Mouse (Mus musculus) hindbrain, embryonic 10.5 days (tissue): ENCODE results near the gene Fam214a. TPM values are rescaled to one million over a fixed set of nuclear protein-coding genes. Genes with fewer than 3 reads are reported as not detected.

Experiments
- DNase-seq: peaks from one replicate; pipeline ENCODE4 v3.0.0-alpha.2; 2017; ENCODE audit warnings: low spot score
- H3K27ac ChIP-seq: fragments of 300-500 bp; sonication (generic); 2 replicates; pipeline ENCODE4 v1.5.1; 2016; ENCODE audit warnings: mild to moderate bottlenecking, moderate library complexity
- H3K27me3 ChIP-seq: fragments of 300-500 bp; sonication (generic); 2 replicates; pipeline ENCODE4 v1.6.1; 2016; ENCODE audit warnings: mild to moderate bottlenecking; ENCODE audit not compliant: poor library complexity, insufficient read depth, severe bottlenecking
- H3K36me3 ChIP-seq: fragments of 300-500 bp; sonication (generic); 2 replicates; pipeline ENCODE4 v1.6.1; 2016; ENCODE audit warnings: mild to moderate bottlenecking, moderate library complexity
- H3K4me1 ChIP-seq: fragments of 300-500 bp; sonication (generic); replicated peaks from 2 replicates; pipeline ENCODE4 v1.6.1; 2016; ENCODE audit warnings: mild to moderate bottlenecking
- H3K4me3 ChIP-seq: fragments of 300-500 bp; sonication (generic); 2 replicates; pipeline ENCODE4 v1.5.1; 2016; ENCODE audit warnings: mild to moderate bottlenecking, moderate library complexity
- H3K9me3 ChIP-seq: fragments of 300-500 bp; sonication (generic); 2 replicates; pipeline ENCODE4 v1.6.1; 2016; ENCODE audit warnings: mild to moderate bottlenecking, moderate library complexity
- WGBS: fragments of 180-500 bp; shearing (Covaris S2); methylation state at CpG from one replicate; pipeline ENCODE4 v1.1.7; 2016; 5-methylcytosine and 5-hydroxymethylcytosine counted together
- polyA plus RNA-seq: library from polyadenylated mRNA; unstranded; fragments of >200 nt; fragmentation: Nextera tagmentation; extraction: Ambion mirVana; gene quantifications from 2 replicates; pipeline ENCODE4 v1.2.1, GENCODE M21; 2016

Gene Fam214a
- polyA plus RNA-seq, result 8.6 and 13.1 TPM in 2 replicates

- Histone ChIP-seq H3K27ac (peak within 1 kb of the TSS; percentile 92), H3K4me1 (peaks cover 20% of the 10 kb centered on the region), H3K9me3 (no peaks in the 10 kb centered on the region), H3K27me3 (no peaks in the 10 kb centered on the region), H3K36me3 (peaks cover 4% of the 10 kb centered on the region), H3K4me3 (peak within 1 kb of the TSS; percentile 96)
- WGBS, result under 1% methylated on average over 58 of the region's 59 CpGs
- peak; percentile 93 for DNase-seq
These were observed at the start of gene Fam214a for GRCm38 (mm10) chr9:74952756-74953247. Fam214a (plus strand) TSS chr9:74952884.

GRCm38 (mm10) chr9:74904866-74905508 is 47.7 kb upstream of the Fam214a start:
- DNase-seq, result peak; percentile 66
- Histone ChIP-seq H3K9me3 (no peaks in the 10 kb centered on the region), H3K27me3 (no peaks in the 10 kb centered on the region), H3K4me3 (no peak overlapping the region), H3K4me1 (no peaks in the 10 kb centered on the region), H3K27ac (no peak overlapping the region), H3K36me3 (no peaks in the 10 kb centered on the region)
- WGBS, result 20% methylated on average over 7 of the region's 7 CpGs

GRCm38 (mm10) chr9:74906951-74907350 is 45.7 kb upstream of the Fam214a start:
- no peak for DNase-seq
- Histone ChIP-seq H3K9me3 (no peaks in the 10 kb centered on the region), H3K27me3 (no peaks in the 10 kb centered on the region), H3K36me3 (no peaks in the 10 kb centered on the region), H3K4me1 (no peaks in the 10 kb centered on the region), H3K27ac (no peak overlapping the region), H3K4me3 (no peak overlapping the region)
- 59% methylated on average over 4 of the region's 4 CpGs for WGBS

GRCm38 (mm10) chr9:74909245-74909644 is 43.4 kb upstream of the Fam214a start:
- 76% methylated on average over 15 of the region's 15 CpGs for WGBS
- Histone ChIP-seq H3K36me3 (no peaks in the 10 kb centered on the region), H3K9me3 (no peaks in the 10 kb centered on the region), H3K27me3 (no peaks in the 10 kb centered on the region), H3K4me1 (no peaks in the 10 kb centered on the region), H3K4me3 (no peak overlapping the region), H3K27ac (no peak overlapping the region)
- no peak for DNase-seq

- Histone ChIP-seq H3K9me3 (no peaks in the 10 kb centered on the region), H3K27ac (no peak overlapping the region), H3K4me3 (no peak overlapping the region), H3K27me3 (no peaks in the 10 kb centered on the region), H3K4me1 (no peaks in the 10 kb centered on the region), H3K36me3 (no peaks in the 10 kb centered on the region)
- DNase-seq, result no peak
- 86% methylated on average over 6 of the region's 6 CpGs for WGBS
These were observed 42.4 kb upstream of the Fam214a start for GRCm38 (mm10) chr9:74910226-74910759.

- Histone ChIP-seq H3K27ac (no peak overlapping the region), H3K36me3 (no peaks in the 10 kb centered on the region), H3K27me3 (no peaks in the 10 kb centered on the region), H3K4me1 (no peaks in the 10 kb centered on the region), H3K9me3 (no peaks in the 10 kb centered on the region), H3K4me3 (no peak overlapping the region)
- no peak for DNase-seq
- WGBS, result 85% methylated on average over 4 of the region's 4 CpGs
These were observed 41.3 kb upstream of the Fam214a start for GRCm38 (mm10) chr9:74911430-74911829.

GRCm38 (mm10) chr9:74911919-74912318 is 40.8 kb upstream of the Fam214a start:
- Histone ChIP-seq H3K27ac (no peak overlapping the region), H3K27me3 (no peaks in the 10 kb centered on the region), H3K4me3 (no peak overlapping the region), H3K4me1 (no peaks in the 10 kb centered on the region), H3K36me3 (no peaks in the 10 kb centered on the region), H3K9me3 (no peaks in the 10 kb centered on the region)
- 69% methylated on average over 2 of the region's 2 CpGs for WGBS
- DNase-seq, result no peak

GRCm38 (mm10) chr9:74912619-74913376 is 39.9 kb upstream of the Fam214a start:
- Histone ChIP-seq H3K4me3 (no peak overlapping the region), H3K27me3 (no peaks in the 10 kb centered on the region), H3K36me3 (no peaks in the 10 kb centered on the region), H3K27ac (no peak overlapping the region), H3K4me1 (no peaks in the 10 kb centered on the region), H3K9me3 (peaks cover 7% of the 10 kb centered on the region; the same call in 1 of the 2 replicates)
- DNase-seq, result no peak
- 76% methylated on average over 19 of the region's 19 CpGs for WGBS

GRCm38 (mm10) chr9:74915611-74916010 is 37.1 kb upstream of the Fam214a start:
- DNase-seq, result no peak
- Histone ChIP-seq H3K4me3 (no peak overlapping the region), H3K4me1 (no peaks in the 10 kb centered on the region), H3K9me3 (peaks cover 9% of the 10 kb centered on the region; the same call in 1 of the 2 replicates), H3K36me3 (no peaks in the 10 kb centered on the region), H3K27ac (no peak overlapping the region), H3K27me3 (no peaks in the 10 kb centered on the region)
- 85% methylated on average over 3 of the region's 3 CpGs for WGBS

- no peak for DNase-seq
- H3K4me3 ChIP-seq, result no peak overlapping the region
- no peak overlapping the region for H3K27ac ChIP-seq
- no peaks in the 10 kb centered on the region for H3K36me3 ChIP-seq
- WGBS, result 93% methylated on average over 12 of the region's 12 CpGs
- H3K27me3 ChIP-seq, result no peaks in the 10 kb centered on the region
- H3K9me3 ChIP-seq, result peaks cover 9% of the 10 kb centered on the region; the same call in 1 of the 2 replicates
- peaks cover 28% of the 10 kb centered on the region for H3K4me1 ChIP-seq
These were observed 32.2 kb upstream of the Fam214a start for GRCm38 (mm10) chr9:74920450-74920849.

GRCm38 (mm10) chr9:74921422-74921821 is 31.3 kb upstream of the Fam214a start:
- H3K36me3 ChIP-seq, result no peaks in the 10 kb centered on the region
- H3K4me3 ChIP-seq, result no peak overlapping the region
- no peak overlapping the region for H3K27ac ChIP-seq
- no peak for DNase-seq
- H3K9me3 ChIP-seq, result peaks cover 9% of the 10 kb centered on the region; the same call in 1 of the 2 replicates
- WGBS, result 48% methylated on average over 1 of the region's 1 CpGs
- no peaks in the 10 kb centered on the region for H3K27me3 ChIP-seq
- peaks cover 32% of the 10 kb centered on the region for H3K4me1 ChIP-seq

GRCm38 (mm10) chr9:74922884-74923283 is 29.8 kb upstream of the Fam214a start:
- Histone ChIP-seq H3K9me3 (peaks cover under 1% of the 10 kb centered on the region; the same call in 1 of the 2 replicates), H3K36me3 (no peaks in the 10 kb centered on the region), H3K27ac (no peak overlapping the region), H3K4me3 (no peak overlapping the region), H3K4me1 (peaks cover 32% of the 10 kb centered on the region), H3K27me3 (no peaks in the 10 kb centered on the region)
- WGBS, result 74% methylated on average over 3 of the region's 3 CpGs
- DNase-seq, result no peak
